Mouse (Mus musculus) cerebellum, adult 11 months (tissue): ENCODE results near the gene Col12a1.
"Not testable (repeated sequence)": the region's sequence is repeated elsewhere in the genome, so short reads cannot be mapped to it uniquely, and the experiment has no call there.

Experiments
- DNase-seq: peaks from one replicate; pipeline ENCODE4 v3.0.0; 2022

The Col12a1 gene

GRCm38 (mm10) chr9:79689342-79689741 is 29.3 kb downstream of the Col12a1 start:
- DNase-seq = no peak

DNA sequence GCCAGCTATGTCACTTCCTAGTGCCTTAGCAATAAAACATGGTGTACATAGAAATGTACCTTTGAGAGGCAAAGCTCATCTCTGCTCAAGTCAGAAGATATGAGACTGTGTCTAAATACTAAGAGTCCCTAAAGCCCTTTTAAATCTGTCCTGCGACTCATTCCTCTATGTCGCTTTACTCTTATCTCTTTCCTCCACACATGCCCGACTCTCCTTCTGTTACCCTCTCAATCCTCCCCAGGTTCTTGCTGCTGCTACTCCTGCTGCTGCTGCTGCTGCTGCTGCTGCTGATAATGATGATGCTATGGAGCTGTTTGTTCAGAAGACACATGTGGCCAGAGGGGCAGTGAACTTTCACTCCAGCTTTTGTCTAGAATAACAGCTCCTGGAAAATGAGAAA is 31.4 kb downstream of the Col12a1 start:
- DNase-seq = no peak

GRCm38 (mm10) chr9:79686049-79686448 is 32.6 kb downstream of the Col12a1 start:
- no peak for DNase-seq

DNA sequence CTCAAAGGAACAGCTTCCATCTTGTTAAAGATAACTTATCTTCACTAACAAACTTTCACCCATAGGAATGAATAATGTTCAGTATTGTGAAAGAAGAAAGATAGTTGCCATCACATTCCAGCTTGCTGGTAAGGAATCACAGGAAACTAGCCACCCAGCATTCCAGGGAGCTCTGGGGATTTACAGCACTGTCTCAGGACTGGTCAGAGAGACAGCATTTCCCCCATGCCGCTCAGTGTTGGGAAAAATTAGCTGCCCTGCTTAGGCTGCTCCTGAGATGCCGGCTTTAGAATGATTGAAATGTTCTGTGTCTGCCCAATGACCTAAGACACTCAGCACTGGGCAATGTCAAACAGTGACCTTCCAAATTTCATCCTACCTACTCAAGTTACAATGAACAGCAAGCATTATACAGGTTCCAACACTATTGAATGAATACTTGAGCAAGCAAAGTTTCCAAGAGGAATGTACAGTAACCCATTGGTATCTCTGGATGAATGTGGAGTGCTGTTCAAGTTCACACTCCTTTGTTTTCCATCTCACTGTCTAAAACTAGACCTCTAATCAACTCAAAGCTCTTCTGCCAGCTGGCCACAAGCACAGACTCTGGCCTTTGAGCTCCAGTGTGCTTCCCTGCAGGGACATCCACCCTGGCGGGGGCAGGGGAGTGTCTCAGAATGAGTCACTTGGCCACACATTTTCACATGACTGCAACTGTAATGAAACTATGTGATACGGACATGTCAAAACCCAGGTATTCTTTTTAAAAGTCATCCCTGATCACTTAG is 38.0 kb downstream of the Col12a1 start:
- no peak for DNase-seq

DNA sequence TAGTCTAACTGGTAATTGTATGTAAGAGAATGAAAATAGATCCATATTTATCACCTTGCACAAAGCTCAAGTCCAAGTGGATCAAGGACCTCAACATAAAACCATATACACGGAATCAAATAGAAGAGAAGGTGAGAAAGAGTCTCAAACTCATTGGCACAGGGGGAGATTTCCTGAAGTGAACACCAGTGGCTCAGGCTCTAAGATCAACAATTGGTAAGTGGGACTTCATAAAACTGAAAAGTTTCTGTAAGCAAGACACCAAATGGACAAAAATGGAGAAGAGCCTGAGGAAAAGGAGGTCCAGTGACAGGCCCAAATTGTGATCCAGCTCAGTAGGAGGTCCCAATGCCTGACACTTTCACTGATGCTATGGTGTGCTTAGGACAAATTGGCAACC is 49.8 kb downstream of the Col12a1 start:
- DNase-seq = not testable (repeated sequence)

DNA sequence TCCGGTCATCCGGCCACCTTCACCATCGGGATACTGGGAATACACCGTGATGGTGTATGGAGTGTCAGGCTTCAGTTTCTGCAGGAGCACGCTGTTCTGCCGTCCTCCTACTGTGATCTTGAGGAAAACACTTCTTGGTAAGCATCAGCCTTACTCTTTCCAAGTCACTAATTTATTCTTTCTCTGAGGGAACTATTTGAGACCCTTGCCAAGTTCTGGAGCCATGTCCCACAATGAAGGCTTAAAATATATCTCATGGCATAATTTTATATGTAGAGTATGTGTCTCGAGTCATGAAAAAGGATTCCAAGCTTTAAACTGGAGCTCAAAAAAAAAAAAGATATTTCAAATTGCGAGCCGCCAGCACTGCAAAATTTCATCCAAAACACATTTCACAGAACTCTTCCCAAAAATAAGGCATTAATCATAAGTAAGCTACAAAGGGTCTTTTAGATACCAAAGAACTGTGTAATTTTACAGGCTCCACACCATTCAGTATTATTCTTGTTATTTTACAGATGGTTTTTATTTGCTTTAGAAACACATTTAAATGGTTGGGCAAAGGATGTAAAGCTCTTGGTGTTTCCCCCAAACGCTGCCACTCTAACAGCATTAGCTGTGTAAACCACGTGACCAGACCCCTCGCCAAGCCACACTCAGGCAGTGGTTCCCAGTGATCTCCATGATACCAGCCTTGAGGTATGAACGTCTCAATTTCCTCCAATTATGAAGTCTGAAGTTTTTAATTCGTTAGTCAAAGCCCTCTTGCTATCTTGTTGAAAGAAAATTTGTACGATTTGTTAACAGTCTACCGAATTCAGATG is 65.1 kb downstream of the Col12a1 start:
- DNase-seq = no peak

DNA sequence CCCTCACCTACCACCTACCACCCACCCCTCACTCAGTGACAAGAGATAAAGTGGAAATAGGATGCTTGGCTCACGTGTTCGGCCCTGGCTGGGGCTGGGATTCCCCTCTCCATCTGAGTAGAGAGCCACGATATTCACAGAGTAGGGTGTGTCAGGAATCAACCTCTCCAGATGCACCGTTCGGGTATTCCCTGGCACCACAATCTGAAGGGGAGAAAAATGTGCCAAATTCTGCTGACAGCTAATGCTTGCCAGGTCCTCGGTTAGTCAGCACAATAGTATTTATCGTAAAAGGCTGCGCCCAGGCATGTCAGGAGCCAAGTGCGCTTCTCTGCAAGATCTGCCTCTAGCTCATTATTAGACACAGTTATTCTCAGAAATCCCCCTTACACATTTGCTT is 70.0 kb downstream of the Col12a1 start:
- no peak for DNase-seq

DNA sequence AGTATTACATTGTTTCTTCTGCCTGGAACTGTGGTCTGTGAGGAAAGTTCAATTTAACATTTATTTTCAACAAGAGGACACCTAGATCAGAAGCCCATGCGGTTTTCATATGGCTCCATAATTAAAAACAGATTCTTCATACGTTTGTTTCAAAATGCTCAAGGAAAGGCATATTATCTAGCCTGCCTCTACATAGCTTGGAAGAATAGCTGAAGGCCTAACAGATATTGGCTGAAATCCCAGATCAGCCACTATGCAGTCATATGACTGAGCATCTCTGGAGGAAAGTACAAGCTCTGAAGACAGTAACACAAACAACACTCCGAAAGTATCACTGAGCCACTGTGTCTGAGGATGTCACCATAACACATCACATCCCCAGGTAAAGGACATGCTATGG is 72.9 kb downstream of the Col12a1 start:
- DNase-seq = no peak

- no peak for DNase-seq
Observed at GRCm38 (mm10) chr9:79639430-79640090, 79.1 kb downstream of the Col12a1 start.

GRCm38 (mm10) chr9:79637879-79638278 is 80.8 kb downstream of the Col12a1 start:
- DNase-seq = no peak

DNA sequence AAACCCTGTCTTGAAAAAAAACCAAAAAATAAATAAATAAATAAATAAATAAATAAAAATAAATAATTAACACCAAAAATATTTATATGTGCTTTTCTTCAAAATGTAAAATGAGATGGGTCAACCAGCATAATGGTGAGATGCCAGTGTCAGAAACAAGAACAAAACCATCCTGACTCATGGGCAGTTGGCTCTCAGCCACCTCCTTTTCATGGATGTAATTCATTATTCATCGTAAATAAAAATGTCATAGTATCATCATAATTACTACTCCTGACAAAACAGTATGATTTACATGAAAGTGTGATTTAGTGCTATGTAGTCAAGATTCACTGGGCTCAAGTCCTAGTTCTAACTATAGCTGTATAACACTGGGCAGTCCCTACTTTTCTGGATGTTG is 84.6 kb downstream of the Col12a1 start:
- no peak for DNase-seq

DNA sequence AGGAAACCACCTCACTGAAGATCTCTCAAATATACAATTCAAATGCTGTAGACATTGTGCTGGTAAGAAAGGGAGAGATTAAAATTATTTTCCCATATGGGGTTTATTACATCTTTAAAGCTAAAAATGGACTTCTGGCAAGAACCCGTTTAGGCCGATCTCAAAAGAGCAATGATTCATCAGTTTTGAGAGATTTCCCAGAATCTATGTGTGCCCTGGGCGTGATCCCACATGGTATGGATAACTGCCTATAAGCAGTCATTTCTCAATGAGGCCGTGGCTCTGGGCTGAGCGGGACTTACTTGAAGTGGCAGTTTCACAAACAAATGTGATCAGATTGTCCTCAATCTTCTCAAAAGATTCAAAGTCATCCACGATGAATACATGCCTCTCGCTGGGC is 87.4 kb downstream of the Col12a1 start:
- DNase-seq = no peak

DNA sequence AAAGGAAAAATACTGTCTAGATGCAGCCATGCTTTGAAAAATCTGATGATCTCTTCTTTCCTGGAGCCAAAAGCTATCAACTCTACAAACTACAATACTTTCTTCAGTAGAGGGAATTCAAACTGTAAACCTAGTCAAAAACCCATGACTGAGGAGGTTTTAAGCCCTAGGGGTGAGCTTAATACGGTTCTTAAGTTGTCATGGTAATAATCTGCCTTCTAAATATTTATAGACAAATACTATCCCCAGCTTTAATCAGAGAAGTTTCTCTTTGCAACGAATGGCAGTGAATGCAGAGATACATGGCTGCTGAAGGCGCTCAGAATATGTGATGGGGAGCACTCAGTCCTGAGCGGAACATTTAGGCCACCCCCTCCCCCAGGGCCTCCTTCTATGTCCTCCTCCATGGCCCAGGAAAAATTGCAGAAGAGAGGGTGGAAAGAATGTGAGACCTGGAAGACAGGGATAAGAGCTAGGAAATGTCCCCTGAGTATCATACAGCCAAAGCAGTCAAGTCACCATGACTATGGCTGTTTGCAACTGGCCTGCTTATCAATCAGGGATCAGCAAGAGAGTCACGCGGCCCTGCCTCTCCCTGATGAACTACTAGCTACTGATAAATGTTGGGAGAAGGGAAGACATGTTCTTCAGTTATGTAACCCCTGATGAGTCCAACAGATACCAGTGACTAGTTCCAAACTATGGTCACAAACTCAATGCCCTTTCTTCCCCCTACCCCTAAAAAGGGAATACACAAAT is 99.6 kb downstream of the Col12a1 start:
- no peak for DNase-seq

GRCm38 (mm10) chr9:79617336-79617735 is 101.3 kb downstream of the Col12a1 start:
- no peak for DNase-seq

GRCm38 (mm10) chr9:79616040-79616439 is 102.6 kb downstream of the Col12a1 start:
- DNase-seq = no peak

DNA sequence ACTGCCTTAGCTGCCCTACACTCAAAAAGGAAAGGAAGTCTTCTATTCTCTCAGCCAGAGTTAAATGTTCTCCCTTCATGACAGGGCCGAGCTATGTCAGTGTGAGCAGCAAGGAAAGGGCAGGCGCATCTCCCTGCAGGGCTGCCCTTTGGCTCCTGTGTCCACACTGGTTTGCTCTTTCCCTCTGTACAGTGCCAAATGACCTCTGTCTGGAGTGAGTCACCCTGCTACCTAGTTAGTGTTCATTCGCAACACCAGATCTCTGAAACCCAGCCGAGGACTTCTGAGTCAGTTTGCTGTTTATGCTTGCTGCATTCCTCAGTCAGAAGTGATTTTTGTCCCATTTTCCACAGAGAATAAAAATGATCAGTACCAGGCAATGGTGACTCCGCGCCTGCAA is 108.3 kb downstream of the Col12a1 start:
- no peak for DNase-seq

DNA sequence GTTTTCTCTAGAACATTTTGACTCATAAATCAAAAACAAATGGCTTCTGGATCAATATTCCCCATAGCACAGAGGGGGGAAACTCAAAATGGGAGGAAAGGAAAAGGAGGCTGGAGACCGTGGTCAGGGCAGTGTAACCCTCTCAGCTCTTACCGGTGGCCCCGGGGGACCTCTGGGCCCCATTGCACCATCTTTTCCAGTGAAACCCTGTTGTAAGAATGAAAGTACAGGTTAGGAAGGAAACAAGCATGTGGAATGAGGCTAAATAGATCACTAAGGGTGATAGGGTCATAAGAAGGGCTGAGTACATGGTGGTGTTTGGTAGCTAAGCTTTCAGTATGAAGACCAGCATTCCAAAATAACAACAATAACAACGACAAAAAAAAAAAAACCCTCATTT is 109.0 kb downstream of the Col12a1 start:
- DNase-seq = no peak

DNA sequence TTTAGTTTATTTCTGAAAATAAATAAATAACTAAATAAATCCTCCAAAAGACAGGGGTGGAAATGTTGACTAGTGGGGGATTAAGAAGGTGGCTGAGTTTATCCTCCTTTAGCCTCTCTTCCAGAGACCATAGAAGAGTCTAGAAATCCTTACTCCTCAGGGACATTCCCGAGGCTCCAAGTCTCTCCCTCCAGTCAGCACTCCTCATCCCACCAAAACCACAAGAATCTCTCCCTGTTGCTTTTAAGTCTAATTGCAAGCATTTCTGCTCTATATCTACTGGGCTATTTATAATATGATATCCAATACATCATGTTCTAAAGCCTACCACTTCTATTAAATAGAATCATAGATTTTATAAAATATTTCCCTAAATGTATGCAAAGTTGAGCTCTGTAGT is 109.8 kb downstream of the Col12a1 start:
- DNase-seq = no peak

DNA sequence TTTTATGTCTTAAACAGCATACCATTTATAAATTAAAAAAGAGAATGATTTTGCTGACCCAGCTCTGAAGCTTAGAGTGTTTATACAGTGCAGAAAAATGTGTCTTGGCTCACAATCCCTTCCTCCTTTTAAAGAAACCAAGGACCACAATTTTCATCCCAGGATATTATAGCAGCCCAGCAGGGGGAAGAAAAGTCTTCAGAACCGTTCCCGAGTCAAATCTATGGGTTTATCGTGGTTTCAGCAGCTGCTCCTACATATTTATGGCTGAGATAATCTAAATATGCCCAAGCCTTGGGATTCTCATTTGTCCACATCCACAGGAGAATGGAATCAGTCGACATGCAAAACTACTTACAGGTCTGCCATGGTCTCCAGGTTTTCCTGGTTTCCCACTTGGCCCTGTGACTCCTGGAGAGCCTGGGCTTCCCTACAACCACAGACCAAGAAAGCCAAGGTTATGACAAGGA is 110.5 kb downstream of the Col12a1 start:
- DNase-seq = no peak

DNA sequence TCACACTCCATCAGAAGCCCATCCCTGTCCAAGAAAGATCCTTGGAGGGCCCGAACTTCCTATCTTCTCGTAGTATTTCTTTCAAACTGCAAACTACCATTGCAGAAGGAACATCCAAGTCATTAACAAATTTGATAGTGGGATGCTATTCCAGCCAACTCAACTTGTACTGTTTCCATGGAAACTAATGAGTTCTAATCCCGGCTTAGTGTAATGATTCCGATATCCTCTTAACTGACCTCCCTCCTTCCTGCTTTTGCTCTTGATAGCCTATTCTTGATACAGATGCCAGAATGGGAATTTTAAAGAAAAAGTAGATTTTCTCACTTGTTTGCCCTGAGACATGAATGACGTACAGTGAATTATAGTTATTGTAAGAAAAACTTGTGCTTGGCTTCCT is 112.5 kb downstream of the Col12a1 start:
- DNase-seq = no peak

DNA sequence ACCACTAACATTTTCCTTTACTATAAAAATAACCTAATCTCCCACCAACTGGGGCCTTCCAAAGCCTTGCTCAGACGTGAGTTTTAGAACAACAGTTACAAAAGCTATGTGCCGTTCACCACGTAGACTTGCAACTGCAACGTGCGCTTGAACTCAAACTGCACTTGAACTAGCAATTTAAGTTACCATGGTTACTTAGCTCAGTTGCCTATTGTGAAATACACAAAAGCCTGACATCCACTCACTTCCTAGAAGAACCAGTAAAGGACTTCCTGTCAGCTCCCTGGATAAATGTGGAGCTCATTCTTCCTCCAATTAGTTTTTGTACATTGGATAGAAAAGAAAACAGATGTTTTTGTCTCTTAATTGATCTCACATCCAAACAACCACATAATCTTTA is 112.9 kb downstream of the Col12a1 start:
- DNase-seq = no peak

GRCm38 (mm10) chr9:79604546-79604945 is 114.1 kb downstream of the Col12a1 start:
- DNase-seq = no peak

DNA sequence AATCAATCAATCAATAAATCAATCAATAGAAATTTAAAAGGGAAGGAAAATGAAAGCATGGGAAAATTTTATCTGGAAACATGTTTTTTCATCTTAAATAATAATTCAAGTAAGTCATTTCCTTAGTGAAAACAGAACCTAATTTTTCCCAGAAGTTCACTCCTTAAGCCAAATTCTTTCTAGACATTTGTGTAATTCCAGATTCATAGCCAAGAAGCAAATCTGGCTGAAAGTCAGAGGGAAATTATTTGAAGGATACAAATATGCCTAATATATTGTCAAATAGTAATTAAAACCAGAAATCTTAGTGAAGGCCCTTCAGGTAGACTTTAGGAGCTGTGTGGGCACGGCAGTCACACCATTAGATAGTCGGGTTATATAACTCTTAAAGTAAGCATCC is 115.2 kb downstream of the Col12a1 start:
- DNase-seq = no peak
